Mouse (Mus musculus): ENCODE measurements at regions not wholly inside any gene's neighbourhood (a gene's known extent, or its start where the extent isn't known, plus 50 kb on each side); places are given as distances from the start of the nearest gene placed in this dataset.

DNA sequence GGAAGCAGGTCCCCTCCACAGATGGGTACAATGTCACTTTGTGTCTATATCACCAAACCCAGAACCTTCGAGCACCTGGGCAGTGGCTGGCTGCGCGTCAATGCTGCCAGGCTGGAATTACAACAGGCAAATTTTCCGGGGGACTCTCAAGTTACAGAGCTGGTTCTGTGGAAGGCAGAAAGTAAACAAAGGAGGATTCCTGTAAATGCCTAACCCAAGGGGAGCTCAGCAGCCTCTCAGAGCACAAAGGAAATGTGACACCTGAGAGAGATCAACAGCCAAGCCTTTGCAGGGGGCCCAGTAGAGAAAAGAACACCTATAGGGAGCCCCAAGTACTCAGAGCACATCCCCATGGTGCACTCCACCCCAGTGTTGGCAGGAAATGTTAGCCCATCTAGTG lies 70.7 kb downstream of the Setd4 start:
- Histone ChIP-seq H3K4me1 (ENCODE audit: control insufficient read depth, insufficient read depth, low read length) (no peaks in the 10 kb centered on the region), H3K27ac (ENCODE audit: insufficient read depth, low read depth, low read length) (no peak overlapping the region), H3K36me3 (ENCODE audit: control insufficient read depth, insufficient read depth, low read length) (no peaks in the 10 kb centered on the region), H3K27me3 (replicated peaks; ENCODE audit: control insufficient read depth, insufficient read depth, low read length) (no peaks in the 10 kb centered on the region), H3K4me3 (ENCODE audit: insufficient read depth, low read depth, low read length) (no peak overlapping the region)
- 7% methylated on average over 4 of the region's 4 CpGs for WGBS
- no peak for TF ChIP-seq CTCF (conservative IDR thresholded peaks at IDR 0.05; ENCODE audit: insufficient read depth, insufficient read length, low read depth, low read length)
- no peak for TF ChIP-seq POLR2A (IDR thresholded peaks at IDR 0.05; ENCODE audit: low read depth, low read length)
- DNase-seq: no peak

DNA sequence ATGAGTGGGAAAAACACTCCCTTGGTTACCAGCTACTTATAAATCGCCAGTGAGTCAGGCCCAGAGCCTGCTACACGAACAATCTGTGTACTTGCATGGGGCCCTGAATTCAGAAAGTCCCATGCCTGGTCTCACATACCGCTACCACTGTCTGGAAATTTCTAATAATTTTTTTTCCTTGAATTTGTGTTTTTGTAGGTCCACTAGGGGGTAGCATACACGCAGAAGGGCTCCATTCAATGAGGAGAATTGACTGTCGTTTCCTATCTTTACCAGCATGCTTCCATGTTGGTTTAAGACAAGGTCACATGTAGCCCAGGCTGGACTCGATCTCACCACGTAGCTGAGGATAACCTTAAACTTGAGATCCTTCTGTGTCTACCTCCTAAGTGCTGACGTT lies 71.9 kb downstream of the Setd4 start:
- Histone ChIP-seq H3K4me3 (ENCODE audit: insufficient read depth, low read depth, low read length) (no peak overlapping the region), H3K27ac (ENCODE audit: insufficient read depth, low read depth, low read length) (no peak overlapping the region), H3K27me3 (replicated peaks; ENCODE audit: control insufficient read depth, insufficient read depth, low read length) (no peaks in the 10 kb centered on the region), H3K4me1 (ENCODE audit: control insufficient read depth, insufficient read depth, low read length) (no peaks in the 10 kb centered on the region), H3K36me3 (ENCODE audit: control insufficient read depth, insufficient read depth, low read length) (no peaks in the 10 kb centered on the region)
- DNase-seq: no peak
- TF ChIP-seq POLR2A (IDR thresholded peaks at IDR 0.05; ENCODE audit: low read depth, low read length) (no peak), CTCF (conservative IDR thresholded peaks at IDR 0.05; ENCODE audit: insufficient read depth, insufficient read length, low read depth, low read length) (no peak)
- 79% methylated on average over 8 of the region's 8 CpGs for WGBS

DNA sequence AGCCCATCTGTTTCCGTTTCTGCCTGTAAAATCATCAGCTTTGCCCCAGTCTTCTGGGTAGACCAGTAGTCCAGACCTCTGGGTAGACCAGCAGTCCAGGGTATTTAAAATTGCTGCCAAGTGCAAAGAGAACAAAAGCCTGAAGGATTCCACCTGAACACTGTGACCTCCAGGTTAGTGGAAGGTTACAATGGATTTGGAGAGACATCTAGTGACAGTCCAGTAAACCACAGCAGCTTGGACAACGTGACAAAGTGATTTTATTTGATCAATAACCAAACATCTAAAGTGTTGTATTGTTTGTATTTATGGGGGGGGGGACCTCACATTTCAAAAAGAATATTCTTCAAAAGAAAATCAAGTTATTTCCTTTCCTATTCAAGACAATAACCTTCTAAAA lies 81.4 kb downstream of the Setd4 start:
- no peaks in the 10 kb centered on the region for H3K4me1 ChIP-seq (ENCODE audit: control insufficient read depth, insufficient read depth, low read length)
- H3K27me3 ChIP-seq (replicated peaks; ENCODE audit: control insufficient read depth, insufficient read depth, low read length): no peaks in the 10 kb centered on the region
- WGBS: 76% methylated on average over 2 of the region's 2 CpGs
- no peaks in the 10 kb centered on the region for H3K36me3 ChIP-seq (ENCODE audit: control insufficient read depth, insufficient read depth, low read length)
- no peak overlapping the region for H3K4me3 ChIP-seq (ENCODE audit: insufficient read depth, low read depth, low read length)
- no peak for DNase-seq
- no peak for TF ChIP-seq POLR2A (IDR thresholded peaks at IDR 0.05; ENCODE audit: low read depth, low read length)
- H3K27ac ChIP-seq (ENCODE audit: insufficient read depth, low read depth, low read length): no peak overlapping the region

DNA sequence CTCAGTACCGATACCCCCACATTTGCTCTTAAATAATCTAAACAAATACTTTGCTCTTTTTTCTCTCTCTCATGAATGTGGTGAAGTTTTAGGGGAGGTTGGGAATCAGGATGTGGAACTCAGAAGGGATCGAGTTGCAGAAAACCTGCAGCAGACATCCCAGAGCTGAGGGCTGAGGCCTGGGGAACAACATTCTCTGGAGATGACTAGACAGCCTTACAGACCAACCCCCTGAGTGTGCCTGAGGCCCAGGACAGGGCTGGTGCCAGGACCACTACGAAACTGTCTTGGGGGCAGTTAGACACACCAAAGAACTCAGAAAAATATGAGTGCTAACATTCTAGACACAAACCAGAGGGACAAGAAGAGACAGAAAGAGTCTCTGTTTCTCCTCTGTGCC lies 83.4 kb downstream of the Setd4 start:
- WGBS: 73% methylated on average over 3 of the region's 3 CpGs

DNA sequence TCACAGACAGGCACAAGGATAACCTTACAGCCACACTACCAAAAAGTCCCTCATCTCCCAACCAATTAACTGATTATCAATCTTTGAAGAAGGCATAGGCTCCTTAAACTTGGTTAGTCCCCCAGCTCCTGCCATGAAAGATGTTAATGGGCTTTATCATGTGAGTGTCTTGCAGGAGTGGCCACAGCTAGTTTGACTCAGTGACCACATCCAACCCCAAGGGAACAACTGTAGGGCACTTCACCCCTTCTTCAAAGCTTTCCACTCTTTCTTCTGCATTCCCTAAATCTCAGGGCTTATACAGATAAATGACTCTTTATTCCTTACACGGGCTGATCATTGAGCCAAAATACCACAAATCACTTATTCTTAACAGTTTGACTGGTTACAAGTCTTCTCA lies 85.2 kb downstream of the Setd4 start:
- no peaks in the 10 kb centered on the region for H3K4me1 ChIP-seq (ENCODE audit: control insufficient read depth, insufficient read depth, low read length)
- H3K27ac ChIP-seq (ENCODE audit: insufficient read depth, low read depth, low read length): no peak overlapping the region
- TF ChIP-seq POLR2A (IDR thresholded peaks at IDR 0.05; ENCODE audit: low read depth, low read length) (no peak), CTCF (conservative IDR thresholded peaks at IDR 0.05; ENCODE audit: insufficient read depth, insufficient read length, low read depth, low read length) (no peak)
- no peaks in the 10 kb centered on the region for H3K36me3 ChIP-seq (ENCODE audit: control insufficient read depth, insufficient read depth, low read length)
- no peaks in the 10 kb centered on the region; the same call in 1 of the 2 replicates for H3K27me3 ChIP-seq (replicated peaks; ENCODE audit: control insufficient read depth, insufficient read depth, low read length)
- H3K4me3 ChIP-seq (ENCODE audit: insufficient read depth, low read depth, low read length): no peak overlapping the region
- 81% methylated on average over 1 of the region's 1 CpGs for WGBS
- no peak for DNase-seq

More for the DNA sequence above, 83.4 kb downstream of the Setd4 start:
- no peak for TF ChIP-seq CTCF (conservative IDR thresholded peaks at IDR 0.05; ENCODE audit: insufficient read depth, insufficient read length, low read depth, low read length)
- TF ChIP-seq POLR2A (IDR thresholded peaks at IDR 0.05; ENCODE audit: low read depth, low read length): no peak
- Histone ChIP-seq H3K4me3 (ENCODE audit: insufficient read depth, low read depth, low read length) (no peak overlapping the region), H3K27me3 (replicated peaks; ENCODE audit: control insufficient read depth, insufficient read depth, low read length) (no peaks in the 10 kb centered on the region), H3K27ac (ENCODE audit: insufficient read depth, low read depth, low read length) (no peak overlapping the region), H3K36me3 (ENCODE audit: control insufficient read depth, insufficient read depth, low read length) (no peaks in the 10 kb centered on the region), H3K4me1 (ENCODE audit: control insufficient read depth, insufficient read depth, low read length) (no peaks in the 10 kb centered on the region)
- no peak for DNase-seq

DNA sequence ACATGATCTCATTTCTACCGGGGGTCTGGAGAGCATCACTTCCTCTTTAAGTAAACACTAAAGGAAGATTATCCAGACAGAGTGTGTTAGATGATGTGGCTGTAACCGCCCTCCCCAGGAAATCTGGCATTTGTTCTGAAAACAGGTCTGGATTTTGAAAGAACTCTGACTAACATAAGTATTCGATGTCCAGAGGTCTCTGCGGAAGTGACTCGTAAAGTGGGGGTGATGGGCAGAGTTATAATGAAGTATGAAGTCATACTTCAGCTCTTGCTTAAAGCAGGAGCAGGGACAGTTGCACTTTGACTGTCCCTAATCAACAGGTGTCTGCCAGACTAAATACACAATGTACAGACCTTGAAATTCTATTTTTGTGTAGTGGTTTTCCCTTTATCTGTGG lies 87.1 kb downstream of the Setd4 start:
- Histone ChIP-seq H3K36me3 (ENCODE audit: control insufficient read depth, insufficient read depth, low read length) (no peaks in the 10 kb centered on the region), H3K4me1 (ENCODE audit: control insufficient read depth, insufficient read depth, low read length) (no peaks in the 10 kb centered on the region), H3K4me3 (ENCODE audit: insufficient read depth, low read depth, low read length) (no peak overlapping the region), H3K27me3 (replicated peaks; ENCODE audit: control insufficient read depth, insufficient read depth, low read length) (no peaks in the 10 kb centered on the region; the same call in 1 of the 2 replicates), H3K27ac (ENCODE audit: insufficient read depth, low read depth, low read length) (no peak overlapping the region)
- 70% methylated on average over 5 of the region's 5 CpGs for WGBS
- no peak for DNase-seq
- TF ChIP-seq POLR2A (IDR thresholded peaks at IDR 0.05; ENCODE audit: low read depth, low read length) (no peak), CTCF (conservative IDR thresholded peaks at IDR 0.05; ENCODE audit: insufficient read depth, insufficient read length, low read depth, low read length) (no peak)

DNA sequence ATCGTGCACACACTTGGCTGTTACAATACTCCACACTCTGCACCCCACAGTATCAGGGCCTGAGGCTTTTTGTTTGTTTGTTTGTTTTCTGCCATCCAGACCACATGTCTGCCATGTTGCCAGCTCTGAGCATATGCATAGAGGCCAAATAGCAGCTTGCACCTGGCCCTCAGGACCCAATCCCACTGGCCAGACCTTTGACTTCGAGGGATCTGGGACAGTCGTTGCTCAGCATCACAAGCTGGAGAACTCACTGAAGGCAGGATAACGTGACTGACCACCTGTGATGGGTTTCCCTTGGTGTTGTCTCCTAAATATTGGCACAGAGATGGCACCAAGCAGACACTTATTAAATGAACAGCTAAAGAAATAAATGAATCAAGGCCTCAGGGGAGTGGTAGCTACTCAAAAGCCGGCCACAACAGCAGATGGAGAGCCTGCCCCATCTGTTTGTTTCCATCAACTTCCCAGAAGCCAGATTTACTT lies 88.4 kb downstream of the Setd4 start:
- 87% methylated on average over 5 of the region's 5 CpGs for WGBS
- H3K36me3 ChIP-seq (ENCODE audit: control insufficient read depth, insufficient read depth, low read length): no peaks in the 10 kb centered on the region
- no peak overlapping the region for H3K4me3 ChIP-seq (ENCODE audit: insufficient read depth, low read depth, low read length)
- H3K27me3 ChIP-seq (replicated peaks; ENCODE audit: control insufficient read depth, insufficient read depth, low read length): no peaks in the 10 kb centered on the region; the same call in 1 of the 2 replicates
- no peaks in the 10 kb centered on the region for H3K4me1 ChIP-seq (ENCODE audit: control insufficient read depth, insufficient read depth, low read length)
- no peak for DNase-seq
- no peak overlapping the region for H3K27ac ChIP-seq (ENCODE audit: insufficient read depth, low read depth, low read length)
- TF ChIP-seq POLR2A (IDR thresholded peaks at IDR 0.05; ENCODE audit: low read depth, low read length): no peak
- no peak for TF ChIP-seq CTCF (conservative IDR thresholded peaks at IDR 0.05; ENCODE audit: insufficient read depth, insufficient read length, low read depth, low read length)

DNA sequence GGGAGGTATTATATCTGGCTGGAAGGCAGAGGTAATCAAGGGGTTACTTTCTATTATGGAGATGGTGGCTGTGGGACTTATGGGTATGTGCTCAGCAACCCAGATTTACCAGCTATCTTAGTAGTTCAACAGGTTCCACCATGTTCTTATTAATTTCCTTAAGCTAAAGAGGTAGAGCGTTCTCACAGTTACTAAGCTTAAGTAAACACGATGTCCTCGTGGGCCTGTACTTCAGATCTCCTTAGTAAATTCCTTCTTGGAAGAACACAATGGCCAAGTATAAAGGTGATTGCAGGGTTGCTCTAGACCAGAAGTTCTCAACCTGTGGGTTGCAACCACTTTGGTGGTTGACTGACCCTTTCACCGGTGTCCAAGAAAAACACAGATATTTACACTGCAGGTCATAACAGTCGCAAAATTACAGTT lies 90.2 kb downstream of the Setd4 start:
- 81% methylated on average over 5 of the region's 5 CpGs for WGBS
- Histone ChIP-seq H3K4me3 (ENCODE audit: insufficient read depth, low read depth, low read length) (no peak overlapping the region), H3K27ac (ENCODE audit: insufficient read depth, low read depth, low read length) (no peak overlapping the region), H3K27me3 (replicated peaks; ENCODE audit: control insufficient read depth, insufficient read depth, low read length) (no peaks in the 10 kb centered on the region; the same call in 1 of the 2 replicates), H3K36me3 (ENCODE audit: control insufficient read depth, insufficient read depth, low read length) (no peaks in the 10 kb centered on the region), H3K4me1 (ENCODE audit: control insufficient read depth, insufficient read depth, low read length) (no peaks in the 10 kb centered on the region)
- TF ChIP-seq CTCF (conservative IDR thresholded peaks at IDR 0.05; ENCODE audit: insufficient read depth, insufficient read length, low read depth, low read length) (no peak), POLR2A (IDR thresholded peaks at IDR 0.05; ENCODE audit: low read depth, low read length) (no peak)
- no peak for DNase-seq

Measured in kidney, adult 2 months (tissue).